Mouse (Mus musculus) layer of hippocampus, adult 11-12 months (tissue): Measurements from ENCODE around the gene Synm.

Source experiments
- DNase-seq: peaks from one replicate; pipeline ENCODE4 v3.0.0; 2022; ENCODE audit warnings: low spot score

The Synm gene

DNA sequence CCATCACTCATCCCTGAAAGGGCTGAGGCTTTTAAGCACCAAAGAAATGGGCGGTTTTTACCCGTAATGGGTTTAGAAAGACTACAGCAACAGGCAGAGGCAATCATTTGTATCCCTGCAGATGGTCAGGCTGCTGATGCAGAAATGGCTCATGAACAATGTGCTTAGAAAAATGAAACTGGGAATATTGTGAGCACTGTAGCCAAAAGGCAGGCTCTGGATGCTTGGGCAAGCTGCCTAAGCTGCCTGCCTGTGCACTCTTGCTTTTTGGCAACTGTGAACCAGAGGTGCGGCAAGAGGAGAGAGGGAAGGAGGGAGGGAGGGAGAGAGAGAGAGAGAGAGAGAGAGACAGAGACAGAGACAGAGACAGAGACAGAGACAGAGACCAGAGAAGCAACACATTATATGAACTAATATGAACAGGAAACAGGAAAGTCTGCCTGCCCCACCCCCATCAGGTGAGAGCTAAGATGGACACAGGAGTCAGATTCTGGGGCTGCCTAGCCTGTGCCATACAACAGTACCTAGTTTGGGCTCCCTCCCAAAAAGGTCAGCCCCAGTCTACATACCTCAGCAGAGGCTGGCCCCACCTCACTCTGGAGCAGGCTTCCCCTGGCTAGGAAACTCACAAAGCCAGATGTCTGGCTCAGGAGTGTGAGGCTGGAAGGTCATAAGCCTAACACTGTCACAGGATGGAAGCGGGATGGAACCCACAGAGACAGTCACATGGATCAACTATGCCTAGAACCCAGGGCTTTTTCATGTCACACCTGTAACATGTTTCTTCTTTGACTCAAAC, 9.9 kb downstream of the Synm start:
- no peak for DNase-seq

DNA sequence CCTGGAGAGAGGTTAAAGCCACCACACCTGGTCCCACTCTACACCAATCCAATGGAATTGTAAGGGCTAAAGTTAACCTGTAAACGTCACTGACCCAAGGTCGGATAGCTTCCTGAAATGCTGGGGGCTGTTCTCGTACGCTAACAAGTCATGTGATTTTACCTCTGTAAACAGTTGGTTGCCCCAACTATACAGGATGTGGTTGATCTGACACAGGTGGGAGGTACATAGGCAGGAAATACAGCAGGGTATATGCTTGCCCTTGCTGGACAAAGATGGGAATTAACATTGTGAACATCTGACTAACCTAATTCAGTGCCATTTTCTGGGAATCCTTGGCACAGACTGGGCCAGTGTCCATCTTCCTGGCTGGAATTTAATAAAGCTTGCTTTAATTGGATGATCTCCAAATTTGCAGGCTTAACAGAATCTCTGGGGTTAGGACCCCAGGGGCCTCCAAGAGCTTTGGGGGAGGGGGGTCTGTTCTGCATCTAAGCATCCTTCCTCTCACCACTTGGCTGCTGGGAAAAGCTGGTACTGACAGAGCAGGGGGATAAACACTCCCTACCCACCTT, 11.7 kb downstream of the Synm start:
- DNase-seq = no peak

DNA sequence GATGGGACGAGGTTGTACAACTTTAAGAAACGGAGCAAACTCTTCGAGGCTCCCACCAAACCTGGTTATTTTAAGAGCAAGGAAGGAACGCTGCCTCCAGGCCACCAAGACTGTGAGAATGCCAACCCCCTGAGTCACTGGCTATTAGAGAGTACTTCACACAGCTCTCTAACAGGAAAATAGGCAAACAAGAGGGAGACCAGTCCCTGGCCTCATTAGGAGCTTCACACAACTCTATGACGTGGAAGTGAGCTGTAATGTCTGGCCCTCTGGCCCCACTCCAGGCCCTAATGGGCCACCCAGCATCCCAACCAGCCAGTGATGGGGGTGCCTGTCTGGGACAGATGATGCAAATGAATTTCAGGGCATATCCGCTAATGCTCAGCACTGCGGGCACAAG, 17.8 kb downstream of the Synm start:
- DNase-seq = no peak

DNA sequence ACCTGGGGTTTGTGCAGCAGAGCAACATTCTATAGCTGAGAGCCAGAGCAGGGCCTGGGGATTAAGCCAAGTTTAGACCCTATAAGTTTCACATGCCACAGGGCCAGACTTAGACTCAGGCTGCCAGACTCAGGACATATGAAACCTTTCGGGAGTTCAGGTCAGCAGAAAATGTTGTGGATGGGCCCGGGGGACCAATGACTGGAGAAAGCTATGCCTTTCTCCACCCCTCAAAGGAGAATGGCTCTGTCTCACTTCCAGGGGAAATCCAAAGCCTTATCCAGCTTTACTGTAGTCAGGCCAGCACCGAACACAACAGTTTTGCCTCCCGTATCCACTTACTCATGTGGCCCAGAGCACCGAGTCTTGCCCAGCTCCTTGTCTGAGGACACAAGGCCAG, 18.7 kb downstream of the Synm start:
- DNase-seq = no peak

DNA sequence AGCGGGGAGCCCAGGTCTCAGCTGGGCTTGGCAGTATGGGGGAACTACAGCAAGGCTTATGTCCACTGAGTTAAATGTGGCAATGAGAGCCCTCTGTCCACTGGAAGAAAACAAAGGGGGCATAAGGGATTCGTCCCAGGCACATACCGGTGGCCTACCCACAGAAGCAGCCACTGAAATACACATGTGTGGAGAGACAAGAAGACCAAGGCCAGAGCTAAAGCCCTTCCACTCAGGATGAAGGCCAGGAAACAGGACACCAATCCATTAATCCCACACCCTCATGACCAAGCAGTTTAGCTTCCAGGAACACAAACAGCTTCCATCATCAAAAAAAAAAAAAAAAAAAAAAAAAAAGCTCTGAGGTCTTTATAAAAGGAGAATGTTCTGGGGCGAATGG, 19.2 kb downstream of the Synm start:
- no peak for DNase-seq

DNA sequence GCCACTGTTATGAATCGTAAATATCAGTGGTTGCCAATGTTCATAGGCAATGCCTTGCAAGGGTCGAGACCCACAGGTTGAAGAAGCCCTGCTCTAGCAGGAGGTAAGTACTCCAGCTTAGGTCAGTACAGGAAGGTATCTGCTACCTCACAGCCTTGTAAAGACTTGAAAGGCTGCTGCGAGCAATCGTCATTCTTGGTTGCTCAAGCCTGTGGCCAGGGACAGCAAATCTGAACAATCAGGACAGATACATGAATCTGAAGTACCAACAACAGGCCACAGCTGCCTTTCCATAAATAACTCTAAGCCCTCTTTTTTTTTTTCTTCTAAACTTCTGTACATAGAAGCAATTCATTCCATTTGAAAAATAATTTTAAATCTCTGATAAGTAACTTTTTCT, 27.3 kb downstream of the Synm start:
- DNase-seq = no peak

DNA sequence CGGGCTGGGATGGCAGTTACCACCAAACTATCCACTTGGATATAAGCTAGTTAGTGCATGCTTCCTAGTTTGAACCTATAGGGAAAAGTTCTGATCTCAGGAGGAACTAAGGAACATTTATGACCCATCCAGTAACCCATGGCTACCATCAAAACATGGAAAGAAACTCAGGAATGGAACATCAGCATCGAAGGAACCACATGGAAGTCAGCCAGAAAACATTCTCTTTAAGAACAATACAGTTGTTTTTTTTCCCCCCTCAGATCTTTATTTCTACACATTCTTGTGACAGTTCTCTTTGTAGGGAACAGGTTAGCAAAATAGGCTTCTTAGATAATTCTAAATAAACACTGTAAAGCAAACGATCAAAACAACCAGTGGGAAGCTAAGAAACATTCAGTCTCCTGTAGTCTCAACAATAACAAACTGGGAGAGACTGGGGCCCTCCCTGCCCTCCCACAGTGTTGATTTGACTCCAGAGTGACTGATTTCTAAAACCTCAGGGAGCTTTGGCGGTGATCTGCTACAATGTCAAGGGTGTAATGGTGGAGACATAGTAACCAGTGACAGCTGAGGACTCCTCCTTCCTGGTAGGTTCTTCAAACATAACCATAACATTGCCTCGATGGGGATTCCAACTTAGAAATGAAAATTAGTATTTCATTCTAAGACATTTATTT, 29.0 kb downstream of the Synm start:
- no peak for DNase-seq

DNA sequence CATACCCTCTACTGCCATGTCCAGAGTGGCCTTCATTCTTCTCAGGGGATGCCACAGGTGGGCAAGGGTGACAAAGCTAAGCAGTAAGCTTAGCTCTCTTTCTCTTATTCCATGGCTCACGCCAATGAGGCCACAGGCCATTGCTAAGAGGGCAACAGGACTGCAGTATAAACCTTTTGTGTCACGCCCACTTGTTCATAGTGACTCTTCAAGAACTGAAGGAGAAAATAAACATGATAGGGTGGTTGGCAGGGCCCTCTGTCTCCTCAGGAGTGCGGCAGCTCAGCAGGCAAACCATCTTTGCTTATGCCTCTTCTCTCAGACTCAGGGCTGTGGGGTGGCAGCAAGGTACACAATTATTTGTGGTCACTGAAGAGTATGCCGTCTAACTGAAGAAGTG, 30.7 kb downstream of the Synm start:
- no peak for DNase-seq

DNA sequence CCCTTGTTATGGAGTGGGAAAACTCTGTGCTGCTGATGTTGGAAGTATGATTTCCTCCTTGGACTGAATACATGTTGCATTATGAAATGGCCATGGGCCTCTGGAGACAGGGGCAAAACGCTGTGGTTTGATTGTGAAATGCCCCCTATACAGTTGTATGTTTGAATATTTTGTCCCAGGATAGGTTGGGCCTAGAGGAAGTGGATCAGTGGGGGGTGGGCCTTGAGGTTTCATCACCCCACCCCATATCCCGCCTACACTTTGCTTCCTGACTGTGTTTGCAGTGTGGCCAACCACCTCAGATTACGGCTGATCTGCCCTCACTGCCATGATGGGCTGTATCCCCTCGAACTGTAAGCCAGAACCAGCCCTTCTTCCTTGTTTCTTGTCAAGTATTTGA, 31.3 kb downstream of the Synm start:
- DNase-seq = no peak

DNA sequence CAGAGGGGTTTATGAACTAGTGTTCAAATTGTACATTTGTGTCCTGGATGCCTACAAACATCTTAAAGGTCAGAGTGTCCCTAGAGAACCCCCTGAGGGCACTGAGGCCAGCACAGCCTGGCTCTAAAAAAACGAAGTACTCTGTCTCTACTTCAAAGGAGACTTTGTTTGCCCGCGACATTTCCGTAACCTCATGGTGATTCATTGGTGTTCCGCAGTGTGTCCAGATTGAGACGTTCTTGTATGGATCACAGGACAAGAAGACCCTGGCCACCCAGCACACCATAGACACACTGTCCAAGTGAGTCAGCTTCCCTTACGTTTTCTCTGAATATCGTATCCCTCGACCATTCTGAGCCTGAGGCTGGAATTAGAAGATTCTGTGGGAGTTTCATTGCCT, 34.5 kb downstream of the Synm start:
- no peak for DNase-seq

DNA sequence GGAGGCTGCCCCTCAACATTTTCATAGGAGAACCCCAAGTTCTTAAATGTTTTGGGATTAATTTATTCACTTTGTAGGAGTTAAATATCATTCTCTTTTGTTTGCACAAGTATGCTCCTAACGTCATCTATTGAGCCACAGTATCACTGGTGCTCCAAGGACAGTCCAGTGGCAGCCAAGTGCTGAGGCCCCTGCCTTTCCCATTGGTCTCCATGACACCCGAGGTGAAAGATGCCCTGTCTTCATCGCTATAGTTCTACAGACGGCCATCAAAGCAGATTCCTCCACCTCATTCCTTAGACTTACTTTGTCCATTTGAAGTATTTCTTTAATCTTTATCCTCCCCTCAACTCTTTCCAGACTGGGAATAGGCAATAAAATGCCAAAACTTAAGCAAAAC, 35.0 kb downstream of the Synm start:
- DNase-seq = no peak

DNA sequence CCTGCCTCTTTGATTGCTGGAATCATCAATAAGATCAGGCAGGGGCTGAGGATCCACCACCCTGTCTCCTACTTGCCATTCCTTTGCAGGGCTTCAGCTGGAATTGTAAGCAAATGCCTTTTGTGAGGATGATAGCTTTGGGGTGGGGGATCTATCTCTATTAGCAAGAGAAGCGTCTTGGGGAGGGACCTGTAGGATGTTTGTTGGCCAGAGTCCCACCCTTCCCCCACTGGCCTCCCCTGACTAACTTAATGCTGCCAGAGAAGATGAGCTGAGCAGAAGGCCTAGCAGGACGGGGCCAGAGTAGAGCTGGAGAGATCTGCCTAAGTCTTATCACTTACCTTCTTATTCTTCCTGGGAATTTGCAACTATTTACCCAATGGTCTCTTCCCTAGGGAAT, 37.4 kb downstream of the Synm start:
- DNase-seq = no peak

DNA sequence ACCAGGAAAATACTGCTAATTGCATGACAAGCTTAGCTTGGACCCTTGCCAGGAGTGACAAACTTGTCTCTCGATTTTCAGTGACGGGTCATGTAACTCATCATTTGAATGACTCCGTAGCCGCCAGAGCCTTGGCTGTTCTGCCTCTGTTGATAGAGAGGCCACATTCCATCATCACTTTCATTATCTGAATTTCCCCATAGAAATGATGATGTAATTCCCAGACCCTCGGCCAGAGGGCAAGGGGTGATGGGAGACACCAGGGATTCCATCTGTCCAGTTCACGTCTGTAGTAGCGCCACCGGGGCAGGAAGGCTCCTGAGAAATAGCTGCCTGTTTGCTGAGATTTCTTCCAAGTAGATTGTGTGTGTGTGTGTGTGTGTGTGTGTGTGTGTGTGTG, 40.7 kb downstream of the Synm start:
- DNase-seq = no peak

DNA sequence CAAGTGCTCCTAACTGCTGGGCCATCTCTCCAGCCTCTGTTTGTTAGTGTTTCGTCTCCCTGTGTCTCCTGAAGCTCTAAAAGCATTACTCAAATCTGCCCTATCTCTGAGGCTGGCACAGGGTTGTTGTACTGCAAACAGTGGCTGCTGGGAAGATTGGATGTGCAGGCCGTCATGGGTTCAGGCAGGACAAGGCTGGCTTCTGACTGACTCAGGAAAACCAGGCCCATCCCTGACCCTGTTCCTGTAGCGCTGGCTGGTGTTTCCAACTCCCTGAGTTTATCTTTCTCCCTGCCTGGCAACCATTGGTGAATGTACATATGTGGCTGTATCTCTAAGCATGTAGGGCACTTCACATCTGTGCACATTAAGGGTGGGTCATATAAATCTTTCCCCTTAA, 42.0 kb downstream of the Synm start:
- DNase-seq = no peak

DNA sequence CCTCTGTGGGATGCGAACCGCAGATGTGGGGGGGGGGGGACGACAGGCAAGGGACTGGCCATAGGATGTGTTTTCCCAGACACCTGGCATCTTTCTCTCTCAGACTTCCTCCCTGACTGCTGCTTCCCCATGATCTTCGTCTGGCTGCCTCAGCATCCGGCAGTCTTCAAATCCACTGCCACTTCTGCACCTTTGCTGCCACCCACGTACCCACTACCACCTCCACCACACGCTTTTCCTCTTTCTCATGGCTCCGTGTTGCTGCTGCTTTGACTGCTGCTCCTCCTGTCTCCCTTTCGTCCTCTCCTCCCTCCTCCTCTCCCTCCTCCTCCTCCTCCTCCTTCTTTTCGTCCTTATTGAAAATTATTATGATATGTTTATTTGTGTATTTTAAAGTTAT, 42.6 kb downstream of the Synm start:
- no peak for DNase-seq

DNA sequence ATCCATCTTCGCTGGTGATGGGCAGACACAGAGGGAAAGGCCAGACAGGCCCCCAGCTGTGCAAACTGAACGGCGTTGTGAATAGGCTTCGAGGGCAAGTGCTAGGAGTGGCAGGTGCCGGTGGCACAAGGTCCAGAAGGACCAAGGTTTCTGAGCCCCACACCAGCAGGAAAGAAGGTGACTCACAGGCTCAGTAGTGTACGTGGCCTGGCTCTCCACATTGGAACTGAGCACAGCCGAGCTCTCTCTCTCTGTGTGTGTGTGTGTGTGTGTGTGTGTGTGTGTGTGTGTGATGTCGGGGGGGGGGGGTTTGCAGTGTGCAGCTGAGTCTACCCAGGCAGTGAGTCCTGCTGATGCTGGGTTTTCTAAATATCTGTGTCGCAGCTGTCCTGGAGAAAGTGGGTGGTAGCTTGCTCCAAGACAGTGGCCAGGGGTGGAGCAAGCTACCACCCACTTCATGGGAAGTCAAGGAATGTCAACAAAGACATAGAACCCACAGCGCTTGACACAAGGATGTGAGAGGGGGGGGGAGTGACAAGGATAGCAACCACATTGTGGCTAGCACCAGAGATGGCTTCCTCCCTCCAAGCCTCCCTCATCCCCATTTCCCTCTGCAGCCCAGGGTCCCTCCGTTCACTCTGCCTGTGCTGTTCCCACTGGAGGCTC, 43.2 kb downstream of the Synm start:
- no peak for DNase-seq

DNA sequence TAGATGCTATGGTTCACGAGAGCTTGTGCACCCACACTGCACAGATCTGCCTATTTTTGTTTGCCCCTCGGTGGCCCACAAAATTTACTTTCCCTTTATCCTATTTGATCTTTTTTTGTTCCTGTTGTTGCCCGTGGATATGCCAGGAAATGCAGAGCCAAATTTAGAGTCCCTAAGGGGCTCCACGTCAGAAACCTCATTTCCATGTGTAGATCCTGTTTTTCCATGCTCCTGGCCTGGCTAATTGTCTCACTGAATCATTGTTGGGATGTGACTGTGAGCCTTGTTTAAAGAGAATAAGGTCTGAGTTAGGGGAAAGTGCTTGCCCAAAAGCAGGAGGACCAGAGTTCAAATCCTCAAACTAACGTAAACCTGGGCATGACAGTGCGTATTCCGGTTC, 44.4 kb downstream of the Synm start:
- DNase-seq = no peak

DNA sequence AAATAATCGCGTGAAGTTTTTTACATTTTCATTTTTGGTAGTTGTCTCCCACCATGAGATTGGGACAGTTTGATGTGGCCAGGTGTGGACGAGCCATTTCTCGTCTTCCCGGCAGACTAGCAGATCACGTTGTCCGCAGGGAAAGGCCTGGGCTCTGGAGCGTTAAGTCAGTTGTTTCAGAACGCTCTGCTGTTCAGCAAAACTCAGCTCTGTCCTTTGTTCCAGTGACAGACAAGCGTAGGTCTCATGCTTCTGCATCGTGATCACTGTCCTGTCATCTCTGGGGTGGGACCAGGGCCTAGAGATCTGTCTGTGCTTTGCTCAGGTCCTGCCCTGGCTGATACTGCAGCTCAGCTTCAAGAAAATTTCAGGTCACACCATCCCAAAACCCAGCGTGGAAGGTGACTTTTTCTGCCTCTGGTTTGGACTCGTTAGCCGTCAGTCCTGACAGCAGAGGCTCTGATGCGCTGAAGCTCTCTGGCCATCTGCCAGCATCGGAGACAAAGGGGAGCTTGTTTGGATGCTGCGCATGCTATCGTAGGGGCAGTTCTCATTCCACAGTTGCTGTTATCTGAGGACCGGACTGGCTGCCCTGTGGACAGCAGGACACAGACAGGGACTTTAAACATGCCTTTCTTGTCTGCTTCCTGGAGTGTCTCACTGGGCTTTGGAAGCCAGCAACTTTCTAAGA, 45.6 kb downstream of the Synm start:
- DNase-seq = peak; percentile 70

DNA sequence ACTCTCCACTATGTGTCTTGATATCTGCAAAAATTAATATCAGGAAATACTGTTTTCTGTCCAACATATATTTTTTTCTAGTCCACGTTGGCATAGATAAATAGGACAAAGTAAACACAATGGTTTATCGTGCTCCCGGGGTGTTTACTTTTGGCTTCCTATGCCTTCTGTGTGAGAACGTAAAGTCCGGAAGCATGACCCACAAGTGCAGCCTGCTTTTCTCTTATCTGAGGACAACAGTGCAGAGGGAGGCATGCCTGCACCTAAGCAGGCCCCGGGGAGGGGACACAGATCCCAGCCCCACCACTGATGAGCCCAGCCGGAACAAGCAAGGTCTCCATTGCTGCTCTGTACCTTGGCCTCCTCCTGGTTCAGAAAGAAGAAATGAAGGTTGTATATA, 49.3 kb downstream of the Synm start:
- DNase-seq = no peak

DNA sequence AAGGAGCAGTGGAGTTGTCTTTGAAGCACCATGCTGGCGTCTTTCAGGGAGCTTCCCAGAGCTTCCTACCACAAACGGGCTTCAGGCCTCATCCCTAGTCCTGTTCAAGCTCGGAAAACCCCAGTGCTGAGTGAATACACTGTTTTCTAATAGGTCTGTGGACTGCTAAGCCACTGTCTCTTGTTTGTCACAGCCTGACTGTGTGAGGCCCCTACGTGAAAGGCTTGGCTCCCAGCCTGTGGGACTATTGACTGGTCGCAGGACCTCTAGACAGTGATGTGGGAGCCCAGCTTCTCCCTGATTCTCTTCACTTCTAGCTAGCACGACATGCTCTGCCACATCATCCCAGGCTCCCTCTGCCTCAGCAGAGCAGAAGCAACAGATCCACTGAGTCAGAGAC, 51.4 kb downstream of the Synm start:
- no peak for DNase-seq

DNA sequence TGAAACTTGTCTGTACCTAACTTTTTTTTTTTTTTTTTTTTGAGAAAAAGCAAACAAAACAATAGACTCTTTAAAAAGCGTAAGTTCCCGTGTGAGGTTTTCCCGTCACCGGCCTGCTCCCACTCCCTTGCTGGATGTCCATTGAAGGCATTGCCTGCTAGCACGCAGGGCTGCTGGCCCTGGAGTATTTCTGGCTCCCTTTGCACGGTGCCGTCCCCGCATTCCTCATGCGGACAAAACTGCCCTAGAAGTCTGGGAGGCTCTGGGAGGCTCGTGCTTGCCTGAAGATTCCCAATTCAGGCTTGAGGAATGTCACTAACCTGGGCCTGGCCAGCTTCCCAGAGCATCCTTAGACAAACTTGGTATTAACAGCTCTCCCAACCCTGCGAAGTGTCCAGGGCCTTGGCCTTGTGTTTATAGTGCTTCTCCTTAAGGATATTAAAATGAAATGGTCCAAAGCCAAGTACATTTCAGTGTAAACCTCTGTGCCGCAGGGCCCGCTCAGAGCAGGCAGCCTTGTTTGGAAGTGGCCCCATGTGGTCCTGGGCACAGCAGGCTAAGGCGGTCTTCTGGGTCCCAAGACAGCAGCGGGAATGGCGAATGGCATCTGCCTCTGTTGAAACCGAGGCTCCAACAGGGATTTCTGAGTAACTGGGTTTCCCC, 58.2 kb downstream of the Synm start:
- DNase-seq = no peak

DNA sequence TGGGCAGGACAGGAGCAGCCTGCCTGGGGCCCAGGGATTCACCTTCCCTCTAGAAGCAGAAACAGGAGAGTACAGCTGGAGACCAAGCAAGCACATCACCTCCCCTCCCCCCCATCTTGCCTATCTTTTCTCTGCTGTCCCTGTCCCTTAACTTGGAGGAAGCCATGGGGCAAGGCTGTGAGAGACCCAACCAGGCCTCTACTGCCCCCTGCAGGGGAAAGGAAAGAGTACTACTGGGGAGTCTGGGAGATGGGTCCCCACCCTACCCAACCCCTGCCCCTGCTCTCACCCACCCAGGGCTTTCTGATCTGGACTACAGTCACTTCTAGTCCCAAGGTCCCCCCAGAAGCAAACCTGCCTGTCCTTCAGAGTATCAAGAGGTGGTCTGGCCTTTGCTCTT, 58.7 kb downstream of the Synm start:
- DNase-seq = peak; percentile 45
